Mouse (Mus musculus): ENCODE data around the gene Ift27. TPM values are rescaled to one million over a fixed set of nuclear protein-coding genes. Genes with fewer than 3 reads are reported as not detected.

Gene Ift27
- polyA plus RNA-seq, 1 experiment = 52.0 TPM

- peak overlapping the region; percentile 78 for H3K4me3 ChIP-seq (replicated peaks; ENCODE audit: insufficient read depth, low read depth, low read length)
- peak overlapping the region; percentile 87 for H3K27ac ChIP-seq (ENCODE audit: insufficient read depth, low read length)
- TF ChIP-seq POLR2A (IDR thresholded peaks at IDR 0.05; ENCODE audit: borderline replicate concordance, insufficient read depth, low read length) = 0 out of 2 replicates have a peak, but pooled peaks have one; percentile 9
- TF ChIP-seq CTCF (IDR thresholded peaks at IDR 0.05; ENCODE audit: borderline replicate concordance, insufficient read depth, low read depth, low read length) = no peak
- no peaks in the 10 kb centered on the region for H3K27me3 ChIP-seq (ENCODE audit: control insufficient read depth, insufficient read depth, low read length)
- DNase-seq = peak in 1 of 2 experiments; percentile 56
- WGBS = 2% methylated on average over 34 of the region's 39 CpGs
- H3K4me1 ChIP-seq (ENCODE audit: control insufficient read depth, insufficient read depth, low read length) = peaks cover 12% of the 10 kb centered on the region; the same call in 1 of the 2 replicates
These were observed 54.7 kb downstream of the Ift27 start for GRCm38 (mm10) chr15:78119248-78119647.

- Histone ChIP-seq H3K4me1 (ENCODE audit: control insufficient read depth, insufficient read depth, low read length) (peaks cover 15% of the 10 kb centered on the region), H3K27me3 (ENCODE audit: control insufficient read depth, insufficient read depth, low read length) (no peaks in the 10 kb centered on the region)
- DNase-seq = peak; percentile 64 to 66
These were observed 55.5 kb downstream of the Ift27 start for GRCm38 (mm10) chr15:78118275-78118995.

GRCm38 (mm10) chr15:78117731-78118130 is 56.2 kb downstream of the Ift27 start:
- peak; percentile 47 to 59 for DNase-seq
- Histone ChIP-seq H3K27me3 (ENCODE audit: control insufficient read depth, insufficient read depth, low read length) (no peaks in the 10 kb centered on the region), H3K4me3 (replicated peaks; ENCODE audit: insufficient read depth, low read depth, low read length) (peak overlapping the region; percentile 78), H3K4me1 (ENCODE audit: control insufficient read depth, insufficient read depth, low read length) (peaks cover 15% of the 10 kb centered on the region), H3K27ac (ENCODE audit: insufficient read depth, low read length) (no peak overlapping the region)
- 16% methylated on average over 16 of the region's 16 CpGs for WGBS
- TF ChIP-seq POLR2A (IDR thresholded peaks at IDR 0.05; ENCODE audit: borderline replicate concordance, insufficient read depth, low read length) (no peak), CTCF (IDR thresholded peaks at IDR 0.05; ENCODE audit: borderline replicate concordance, insufficient read depth, low read depth, low read length) (no peak)

More at GRCm38 (mm10) chr15:78118275-78118995, 55.5 kb downstream of the Ift27 start:
- Histone ChIP-seq H3K4me3 (replicated peaks; ENCODE audit: insufficient read depth, low read depth, low read length) (peak overlapping the region; percentile 78), H3K27ac (ENCODE audit: insufficient read depth, low read length) (peak overlapping the region; percentile 89)
- TF ChIP-seq POLR2A (IDR thresholded peaks at IDR 0.05; ENCODE audit: borderline replicate concordance, insufficient read depth, low read length) (no peak), CTCF (IDR thresholded peaks at IDR 0.05; ENCODE audit: borderline replicate concordance, insufficient read depth, low read depth, low read length) (no peak)
- WGBS = 11% methylated on average over 18 of the region's 18 CpGs

- no peaks in the 10 kb centered on the region for H3K27me3 ChIP-seq (ENCODE audit: control insufficient read depth, insufficient read depth, low read length)
- TF ChIP-seq POLR2A (IDR thresholded peaks at IDR 0.05; ENCODE audit: borderline replicate concordance, insufficient read depth, low read length) (no peak), CTCF (IDR thresholded peaks at IDR 0.05; ENCODE audit: borderline replicate concordance, insufficient read depth, low read depth, low read length) (no peak)
- peak overlapping the region; percentile 78 for H3K4me3 ChIP-seq (replicated peaks; ENCODE audit: insufficient read depth, low read depth, low read length)
- no peak for DNase-seq
- peak overlapping the region; percentile 17; the same call in 1 of the 2 replicates for H3K27ac ChIP-seq (ENCODE audit: insufficient read depth, low read length)
- WGBS = 6% methylated on average over 10 of the region's 10 CpGs
- H3K4me1 ChIP-seq (ENCODE audit: control insufficient read depth, insufficient read depth, low read length) = peaks cover 15% of the 10 kb centered on the region
These were observed 57.0 kb downstream of the Ift27 start for GRCm38 (mm10) chr15:78116936-78117335.

GRCm38 (mm10) chr15:78116244-78116643 is 57.7 kb downstream of the Ift27 start:
- TF ChIP-seq CTCF (IDR thresholded peaks at IDR 0.05; ENCODE audit: borderline replicate concordance, insufficient read depth, low read depth, low read length) (no peak), POLR2A (IDR thresholded peaks at IDR 0.05; ENCODE audit: borderline replicate concordance, insufficient read depth, low read length) (no peak)
- H3K4me3 ChIP-seq (replicated peaks; ENCODE audit: insufficient read depth, low read depth, low read length) = peak overlapping the region; percentile 78
- peaks cover 12% of the 10 kb centered on the region for H3K4me1 ChIP-seq (ENCODE audit: control insufficient read depth, insufficient read depth, low read length)
- no peak overlapping the region for H3K27ac ChIP-seq (ENCODE audit: insufficient read depth, low read length)
- peak; percentile 51 to 54 for DNase-seq
- H3K27me3 ChIP-seq (ENCODE audit: control insufficient read depth, insufficient read depth, low read length) = no peaks in the 10 kb centered on the region
- WGBS = 19% methylated on average over 10 of the region's 10 CpGs

Other genes starting within 250 kb of the Ift27 start
- 221 and 225 TPM in 2 replicates for gene Txn2, start 245.1 kb downstream of the Ift27 start, polyA plus RNA-seq (2012; rRNA removed)
- 30.0 and 33.4 TPM in 2 replicates for gene Foxred2, start 217.4 kb downstream of the Ift27 start, polyA plus RNA-seq (2012; rRNA removed)
- 119 and 126 TPM in 2 replicates for gene Eif3d, start 203.3 kb downstream of the Ift27 start, polyA plus RNA-seq (2012; rRNA removed)
- 45.8 and 48.5 TPM in 2 replicates for gene Cacng2, start 54.1 kb downstream of the Ift27 start, polyA plus RNA-seq (2012; rRNA removed)
- gene Pvalb, start 32.3 kb upstream of the Ift27 start, polyA plus RNA-seq (2012; rRNA removed) = 1,013 and 1,016 TPM in 2 replicates
- gene Ncf4, start 70.7 kb upstream of the Ift27 start, polyA plus RNA-seq (2012; rRNA removed) = 0.77 and 0.84 TPM in 2 replicates
- 0.20 and 0.24 TPM in 2 replicates for gene Csf2rb2, start 131.6 kb upstream of the Ift27 start, polyA plus RNA-seq (2012; rRNA removed)
- gene Csf2rb, start 151.6 kb upstream of the Ift27 start, polyA plus RNA-seq (2012; rRNA removed) = 0.30 and 0.33 TPM in 2 replicates
- gene Tex33, start 221.8 kb upstream of the Ift27 start, polyA plus RNA-seq (2012; rRNA removed) = 0.13 TPM in 1 of 2 replicates, not detected in the other
- gene Tst, start 231.8 kb upstream of the Ift27 start, polyA plus RNA-seq (2012; rRNA removed) = 84.3 and 86.1 TPM in 2 replicates
- gene Mpst, start 232.3 kb upstream of the Ift27 start, polyA plus RNA-seq (2012; rRNA removed) = 67.2 and 68.4 TPM in 2 replicates